Mouse (Mus musculus) liver, adult 2 months (tissue): Measurements from ENCODE around the gene Tex14.

Experiments used
- CTCF ChIP-seq: fragments of 200-500 bp; IDR thresholded peaks from 2 replicates; pipeline ENCODE4 v1.5.1; 2011; ENCODE audit warnings: low read depth, low read length, control low read depth
- POLR2A ChIP-seq: fragments of 200-500 bp; IDR thresholded peaks from 2 replicates; pipeline ENCODE4 v1.6.1; 2011; ENCODE audit warnings: low read length, control low read depth; ENCODE audit not compliant: insufficient read depth; ENCODE audit errors: extremely low read depth

GRCm38 (mm10) chr11:87393855-87394254, 11.0 kb upstream of the Tex14 start:
- TF ChIP-seq POLR2A (no peak), CTCF (0 out of 2 replicates have a peak, but pooled peaks have one; percentile 13)
